Mouse (Mus musculus): ENCODE results near the gene Mien1. TPM values are rescaled to one million over a fixed set of nuclear protein-coding genes. Genes with fewer than 3 reads are reported as not detected.

Mien1 gene
- total RNA-seq, 2 experiments from 2014 or later = 105 to 106 TPM

DNA sequence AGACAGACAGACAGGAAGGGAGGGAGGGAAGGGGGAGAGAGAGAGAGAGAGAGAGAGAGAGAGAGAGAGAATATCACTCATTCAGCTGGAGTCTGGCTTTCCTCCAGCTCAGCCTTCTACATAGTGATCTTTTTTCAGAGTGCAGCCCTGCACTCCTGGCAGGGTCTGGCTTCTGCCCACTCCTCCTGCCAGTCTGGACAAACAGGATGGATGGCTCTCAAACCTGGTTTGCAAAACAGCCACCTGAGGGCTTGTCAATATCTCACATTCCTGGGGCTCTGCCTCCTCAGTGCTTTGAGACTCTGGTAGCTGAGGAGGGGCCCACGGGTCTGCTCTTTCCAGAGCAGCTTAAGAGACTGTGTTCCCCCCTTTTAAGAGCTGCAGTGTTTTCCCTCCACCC is 6.4 kb upstream of the Mien1 start:
- intact Hi-C loops (cut with DNase I) = no loop called here
- no peak for DNase-seq (ENCODE audit: low spot score in 2 of 2)

DNA sequence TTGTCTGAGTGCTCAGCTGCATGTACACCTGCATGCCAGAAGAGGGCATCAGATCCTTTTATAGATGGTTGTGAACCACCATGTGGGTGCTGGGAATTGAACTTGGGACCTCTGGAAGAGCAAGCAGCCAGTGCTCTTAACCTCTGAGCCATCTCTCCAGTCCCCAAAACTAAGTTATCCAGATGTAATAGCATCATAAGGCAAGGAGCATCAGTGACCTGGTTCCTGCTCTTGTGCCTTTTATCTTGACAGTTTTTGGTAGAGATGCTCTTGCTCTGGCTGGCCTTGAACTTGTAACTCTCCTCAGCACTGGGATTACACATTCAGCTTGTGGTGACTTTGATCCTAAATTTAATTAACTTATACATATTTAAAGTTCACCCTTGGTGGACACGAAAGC is 4.9 kb upstream of the Mien1 start:
- no peak for DNase-seq (ENCODE audit: low spot score in 2 of 2)
- intact Hi-C loops (cut with DNase I) = no loop called here

DNA sequence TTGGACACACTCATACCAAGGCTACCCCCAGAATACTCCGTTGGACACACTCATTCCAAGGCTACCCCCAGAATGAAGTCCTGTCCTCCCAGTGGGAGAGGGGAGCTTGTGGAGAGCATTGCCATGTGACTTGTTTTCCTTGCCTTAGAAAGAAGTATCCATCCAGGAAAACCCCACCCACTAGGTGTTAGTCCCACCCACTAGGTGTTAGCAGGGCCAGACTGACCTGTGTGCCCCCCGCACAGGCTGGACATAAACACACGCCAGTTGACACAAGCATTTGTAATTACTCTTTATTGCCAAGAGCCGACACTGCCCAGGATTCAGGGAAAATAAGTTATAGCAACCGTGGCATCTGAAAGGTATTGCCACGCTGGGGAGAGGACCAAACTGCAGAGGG is 1.4 kb downstream of the Mien1 start:
- DNase-seq (ENCODE audit: low spot score in 2 of 2) = no peak
- intact Hi-C loops (cut with DNase I) = loop anchor here (5.0 kb wide), 1 partner anchor 90 kb away; the partner anchor contains the start of gene Ppp1r1b

DNA sequence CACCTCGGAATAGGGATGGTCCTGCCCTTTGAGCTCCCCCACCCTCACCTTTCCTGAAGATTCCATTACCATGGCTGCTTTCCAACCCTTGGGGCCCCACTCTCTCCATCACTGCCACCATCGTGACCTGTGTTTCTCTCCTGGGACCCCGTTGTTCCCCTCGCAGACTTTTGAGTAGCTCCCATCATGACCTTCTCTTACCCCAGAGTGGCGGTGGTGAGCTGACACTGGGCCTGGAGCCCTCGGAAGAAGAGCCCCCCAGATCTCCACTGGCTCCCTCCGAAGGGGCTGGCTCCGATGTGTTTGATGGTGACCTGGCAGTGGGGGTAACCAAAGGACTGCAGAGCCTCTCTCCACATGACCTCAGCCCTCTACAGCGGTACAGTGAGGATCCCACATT is 3.1 kb downstream of the Mien1 start:
- intact Hi-C loops (cut with DNase I) = loop anchor here (5.0 kb wide), 1 partner anchor 88 kb away; the partner anchor contains the start of gene Ppp1r1b
- no peak for DNase-seq (ENCODE audit: low spot score in 2 of 2)

DNA sequence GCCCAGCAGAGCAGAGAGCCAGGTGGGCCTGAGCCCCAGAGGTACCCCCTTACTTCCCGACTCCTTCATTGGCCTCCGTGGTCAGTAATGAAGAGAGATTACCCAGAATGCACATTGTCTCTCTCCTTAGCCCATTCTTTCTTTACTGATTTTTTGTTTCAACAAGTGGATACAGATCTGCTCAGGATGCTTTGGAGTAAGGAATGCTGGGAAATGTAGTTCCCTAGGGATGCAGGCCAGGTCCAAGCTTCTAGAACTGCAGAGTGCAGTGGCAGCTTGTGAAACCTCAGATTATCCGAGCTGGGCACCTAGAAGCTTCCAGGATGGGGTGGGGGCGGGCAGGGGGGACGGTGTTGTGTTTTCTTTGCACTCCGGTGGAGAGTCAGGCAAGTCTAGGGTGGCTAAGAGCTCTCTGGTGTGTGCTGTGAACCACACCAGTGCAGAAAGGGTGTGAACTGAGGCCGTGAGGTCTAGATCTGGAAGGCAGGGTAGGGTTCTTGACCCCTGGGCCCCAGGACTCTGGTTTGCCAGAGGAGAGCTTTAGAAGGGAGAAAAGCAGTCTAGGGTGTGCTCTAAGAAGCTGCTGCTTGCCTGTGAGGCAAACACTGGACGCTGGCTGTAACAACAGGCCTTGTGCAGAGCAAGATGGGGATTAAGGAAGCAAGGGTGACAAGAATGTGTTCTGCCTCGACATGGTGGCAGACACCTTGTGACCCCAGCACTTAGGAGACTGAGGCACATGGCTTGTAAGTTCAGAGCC is 6.9 kb downstream of the Mien1 start:
- intact Hi-C loops (cut with DNase I) = no loop called here
- no peak for DNase-seq (ENCODE audit: low spot score in 2 of 2)

DNA sequence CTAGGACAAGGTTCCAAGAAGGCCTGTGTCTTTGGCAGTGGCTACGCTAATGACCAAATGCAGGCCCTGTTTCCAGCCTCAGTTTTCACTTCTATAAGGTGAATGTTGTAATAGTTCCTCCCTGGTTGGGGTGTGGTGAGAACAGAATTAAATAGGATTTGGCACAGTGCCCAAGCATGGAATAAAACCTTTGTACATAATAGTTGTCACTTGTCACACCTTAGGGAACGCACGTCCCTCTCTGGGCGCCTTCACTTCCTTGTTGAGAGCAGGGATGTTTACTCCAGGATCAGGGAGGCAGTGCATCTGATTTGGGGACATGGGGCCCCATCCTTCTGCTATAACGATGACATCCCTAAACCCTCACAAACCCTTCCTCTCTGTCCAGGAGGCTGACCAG is 10.4 kb downstream of the Mien1 start:
- DNase-seq (ENCODE audit: low spot score in 2 of 2) = no peak
- intact Hi-C loops (cut with DNase I) = no loop called here

DNA sequence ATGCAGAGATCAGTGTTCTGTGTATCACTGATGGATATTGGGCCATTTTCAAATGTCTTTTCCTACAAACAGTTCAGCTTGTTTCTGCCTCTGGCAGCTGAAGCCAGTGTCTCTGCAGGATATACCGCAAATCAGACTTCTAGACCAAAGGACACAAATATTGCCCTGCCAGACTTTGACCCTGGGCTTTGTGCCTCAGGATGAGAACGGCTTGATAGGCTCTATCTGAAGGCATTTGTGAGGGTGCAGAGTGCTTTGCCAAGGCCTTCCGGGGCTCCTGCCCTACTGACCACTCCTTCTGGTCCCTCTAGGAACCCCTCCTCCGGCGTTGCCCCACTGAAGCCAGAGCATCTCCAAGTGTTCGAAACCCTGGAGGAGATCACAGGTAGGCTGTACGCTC is 12.2 kb downstream of the Mien1 start:
- intact Hi-C loops (cut with DNase I) = no loop called here
- no peak for DNase-seq (ENCODE audit: low spot score in 2 of 2)

DNA sequence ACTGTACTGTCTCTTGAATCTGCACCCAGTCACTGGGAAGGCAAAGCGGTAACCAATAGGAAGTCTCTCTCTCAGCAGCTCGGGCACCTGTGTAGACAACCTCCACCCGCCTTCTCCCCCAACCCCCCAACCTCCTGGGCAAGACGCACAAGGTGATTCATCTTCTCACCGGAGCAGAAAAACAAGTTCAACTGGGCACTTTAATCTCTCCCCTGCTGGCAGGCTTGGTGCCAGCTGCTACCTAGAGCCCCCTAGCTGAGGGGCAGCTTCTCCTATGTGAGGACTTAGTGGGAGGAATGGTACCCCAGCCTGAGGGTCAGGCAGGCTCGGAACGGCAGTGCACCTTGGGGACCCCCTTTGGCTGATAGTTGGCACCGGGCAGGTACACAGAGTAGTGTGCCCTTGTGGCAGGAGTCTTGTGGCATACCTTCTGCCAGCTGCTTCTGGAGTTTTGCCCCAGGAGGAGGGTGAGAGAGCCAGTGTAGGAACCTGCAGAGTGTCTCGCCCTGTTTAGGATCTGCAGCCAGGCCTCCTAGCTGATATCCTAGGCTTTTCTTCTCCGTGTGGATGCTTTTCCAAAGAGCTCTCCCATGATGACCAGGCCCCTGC is 19.7 kb downstream of the Mien1 start:
- no peak for DNase-seq (ENCODE audit: low spot score in 2 of 2)
- intact Hi-C loops (cut with DNase I) = no loop called here

DNA sequence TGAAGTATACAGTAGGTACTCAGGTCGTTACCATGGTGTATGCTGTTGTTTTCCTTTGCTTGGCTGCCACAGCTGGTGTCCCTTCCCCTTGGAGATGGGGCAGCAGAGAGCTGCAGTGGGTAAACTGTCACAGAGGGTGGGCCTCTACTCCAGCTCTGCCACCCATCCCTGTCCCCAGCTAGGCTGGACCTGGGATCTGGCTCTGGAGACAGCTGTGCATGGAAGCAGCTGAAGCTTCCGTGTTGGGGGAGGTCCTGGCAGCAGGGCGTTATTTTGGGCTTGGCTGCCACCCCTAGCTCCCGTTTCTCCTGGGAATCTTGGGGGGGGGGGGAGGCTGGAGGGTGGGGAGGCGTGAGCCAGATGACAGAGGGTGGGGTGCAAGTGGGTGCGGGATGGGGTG is 20.5 kb downstream of the Mien1 start:
- no peak for DNase-seq (ENCODE audit: low spot score in 2 of 2)
- intact Hi-C loops (cut with DNase I) = no loop called here

DNA sequence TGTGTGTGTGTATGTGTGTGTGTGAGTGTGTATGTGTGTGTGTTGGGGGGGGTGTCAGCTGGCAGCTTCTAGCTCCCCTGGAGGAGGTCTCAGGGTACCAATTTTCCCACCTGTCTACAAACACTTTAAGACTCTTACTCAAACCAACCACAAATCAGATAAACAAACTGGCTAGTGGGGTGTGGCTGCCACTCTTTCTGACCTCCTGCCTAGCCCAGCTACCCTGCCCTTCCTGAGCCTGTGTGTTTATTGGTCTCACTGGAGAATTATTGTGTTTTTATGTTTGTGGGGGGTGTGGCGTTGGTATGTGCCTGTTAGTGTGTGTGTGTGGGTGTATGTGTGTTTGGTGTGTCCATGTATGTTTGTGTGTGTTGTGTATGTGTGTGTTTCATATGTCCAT is 21.7 kb downstream of the Mien1 start:
- intact Hi-C loops (cut with DNase I) = no loop called here
- DNase-seq (ENCODE audit: low spot score in 2 of 2) = no peak

DNA sequence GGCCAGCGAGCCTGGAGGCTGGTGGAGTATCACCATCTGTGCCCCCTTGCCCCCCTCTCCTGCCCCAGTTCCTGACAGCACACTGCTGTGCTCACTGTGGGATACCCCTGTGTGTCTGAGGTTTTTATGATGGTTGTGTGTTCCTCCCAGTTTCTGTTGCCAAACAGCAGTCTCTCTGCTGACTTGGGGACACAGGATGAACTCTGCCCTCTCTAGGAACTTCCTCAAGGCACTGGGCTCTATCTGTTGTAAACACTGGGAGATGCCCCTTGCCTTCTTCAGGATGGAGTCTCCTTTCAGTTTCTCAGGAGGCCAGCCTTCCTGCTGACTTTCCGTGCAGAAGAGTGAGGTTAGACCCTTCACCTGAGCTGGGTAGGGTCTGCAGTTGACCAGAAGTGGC is 24.6 kb downstream of the Mien1 start:
- intact Hi-C loops (cut with DNase I) = no loop called here
- DNase-seq (ENCODE audit: low spot score in 2 of 2) = no peak

DNA sequence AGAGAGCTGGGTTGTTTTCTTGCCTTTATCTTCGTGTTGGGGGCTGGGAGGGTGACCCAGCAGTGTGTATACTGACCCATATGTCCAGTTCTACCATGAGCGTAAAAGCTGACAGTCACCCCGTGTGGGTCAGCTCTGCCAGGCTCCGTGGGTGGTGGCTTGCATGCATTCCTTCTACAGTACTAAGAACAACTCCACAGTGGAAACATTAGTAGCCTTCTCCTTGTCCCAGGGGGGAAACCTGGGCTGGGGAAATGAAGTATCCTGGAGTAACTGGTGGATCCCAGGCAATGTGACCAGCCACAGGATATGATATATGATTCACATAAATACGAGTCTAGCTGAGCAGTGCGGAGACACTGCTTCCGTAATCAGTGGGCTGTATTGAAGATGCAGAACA is 25.1 kb downstream of the Mien1 start:
- intact Hi-C loops (cut with DNase I) = no loop called here
- no peak for DNase-seq (ENCODE audit: low spot score in 2 of 2)

DNA sequence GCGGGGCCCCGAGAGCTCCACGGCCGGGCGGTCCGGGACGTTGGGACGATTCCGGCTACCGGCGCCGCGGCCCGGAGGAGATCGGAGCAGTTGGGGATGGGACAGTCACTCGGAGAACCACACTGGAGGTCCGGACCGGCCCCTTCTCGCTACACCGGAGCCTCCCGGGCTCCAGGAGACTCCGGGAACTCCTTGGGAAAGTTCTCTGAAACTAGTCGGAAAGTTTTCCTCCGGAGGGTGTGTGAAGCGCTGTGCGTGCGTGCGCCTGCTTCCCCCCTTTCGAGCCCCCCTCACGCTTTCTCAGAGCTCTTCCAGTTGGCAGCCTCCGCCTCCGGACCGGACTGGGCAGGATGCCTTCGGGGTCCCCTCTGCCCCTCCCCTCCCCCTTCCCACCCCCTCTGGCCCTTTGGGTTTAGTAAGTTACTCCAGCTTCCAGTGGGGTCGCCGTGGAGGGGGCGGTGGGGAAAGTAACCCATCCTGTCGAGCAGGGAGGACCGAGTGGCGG is 25.9 kb downstream of the Mien1 start:
- no peak for DNase-seq (ENCODE audit: low spot score in 2 of 2)
- intact Hi-C loops (cut with DNase I) = no loop called here

DNA sequence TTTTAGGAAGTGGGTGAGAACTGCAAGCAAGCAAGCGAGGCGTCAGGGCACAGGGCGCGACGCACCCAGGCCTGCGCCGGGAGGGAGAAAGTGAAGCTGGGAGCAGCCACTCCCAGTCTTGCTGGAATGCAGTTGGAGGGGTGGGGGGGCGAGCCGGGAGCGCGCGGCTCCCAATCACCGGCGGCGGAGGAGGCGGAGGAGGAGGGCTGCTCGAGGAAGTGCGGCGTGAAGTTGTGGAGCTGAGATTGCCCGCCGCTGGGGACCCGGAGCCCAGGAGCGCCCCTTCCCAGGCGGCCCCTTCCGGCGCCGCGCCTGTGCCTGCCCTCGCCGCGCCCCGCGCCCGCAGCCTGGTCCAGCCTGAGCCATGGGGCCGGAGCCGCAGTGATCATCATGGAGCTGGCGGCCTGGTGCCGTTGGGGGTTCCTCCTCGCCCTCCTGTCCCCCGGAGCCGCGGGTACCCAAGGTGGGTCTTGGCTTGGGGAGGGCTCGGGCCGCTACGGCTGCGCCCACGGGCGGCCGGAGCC is 26.5 kb downstream of the Mien1 start, which contains the start of gene Erbb2:
TSS of gene Erbb2 (plus strand) at position 198 of the 524 bp plus-strand sequence.
- peak in 1 of 2 experiments; percentile 34 for DNase-seq (ENCODE audit: low spot score in 2 of 2)
- intact Hi-C loops (cut with DNase I) = no loop called here

DNA sequence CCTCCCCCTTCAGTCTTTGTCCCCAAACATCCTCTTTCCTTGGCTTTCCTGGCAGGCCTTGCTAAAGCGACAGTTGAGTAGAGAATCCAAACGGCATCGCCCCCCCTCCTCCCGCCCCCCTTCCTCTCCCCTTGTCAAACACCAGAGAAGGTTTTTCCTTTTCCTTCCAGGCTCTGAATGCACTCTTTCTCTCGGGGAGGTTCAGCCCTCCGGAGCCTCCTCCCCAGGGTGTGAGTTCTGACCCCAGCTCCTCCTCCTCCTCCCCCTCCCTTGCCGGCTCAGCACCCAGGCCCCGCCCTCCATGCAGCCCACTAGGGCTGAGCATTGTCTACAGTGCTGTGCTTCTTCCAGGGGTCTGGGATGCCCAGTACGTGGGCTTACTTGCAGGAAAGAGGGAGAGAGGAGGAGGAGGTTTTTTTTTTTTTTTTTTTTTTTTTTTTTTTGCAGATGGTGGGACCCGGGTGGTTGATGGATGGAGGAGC is 29.4 kb downstream of the Mien1 start:
- no peak for DNase-seq (ENCODE audit: low spot score in 2 of 2)
- intact Hi-C loops (cut with DNase I) = no loop called here

DNA sequence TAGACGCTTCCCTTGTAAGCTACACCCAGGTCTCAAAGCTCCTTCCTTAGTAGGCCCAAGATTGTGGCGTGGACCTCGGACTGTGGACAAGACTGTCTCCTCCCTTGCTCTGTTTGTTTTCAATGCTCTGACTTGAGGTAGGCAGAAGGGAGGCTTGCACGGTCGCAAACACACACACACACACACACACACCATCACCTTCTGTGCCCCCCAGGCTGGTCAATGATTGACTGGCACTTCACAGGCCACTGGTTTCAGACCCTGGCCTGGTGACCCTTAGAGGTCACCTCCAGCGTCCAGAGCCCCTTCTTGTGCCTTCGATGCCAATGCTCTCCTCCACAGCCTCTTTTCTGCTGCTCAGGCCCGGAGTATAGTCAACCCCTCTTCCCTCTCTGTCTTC is 29.9 kb downstream of the Mien1 start:
- intact Hi-C loops (cut with DNase I) = no loop called here
- no peak for DNase-seq (ENCODE audit: low spot score in 2 of 2)

DNA sequence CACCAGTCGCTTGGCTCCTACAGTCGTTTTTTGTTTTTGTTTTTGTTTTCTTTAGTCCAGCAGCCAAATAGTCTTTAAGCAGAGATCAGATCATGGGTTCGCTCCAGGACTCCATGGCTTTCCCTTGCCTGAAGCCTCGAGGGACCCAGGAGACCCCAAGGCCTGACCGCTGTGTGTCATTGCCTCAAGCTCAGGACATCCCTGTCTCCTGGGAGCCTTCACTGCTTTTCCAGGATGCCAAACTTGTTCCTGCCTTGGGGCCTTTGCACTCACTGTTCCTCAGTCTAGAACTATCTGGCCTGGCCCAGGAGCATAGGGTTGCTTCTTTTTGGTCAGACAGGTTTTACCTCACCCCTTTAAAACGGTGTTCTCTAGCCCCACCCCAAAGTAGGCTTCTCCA is 32.2 kb downstream of the Mien1 start:
- intact Hi-C loops (cut with DNase I) = no loop called here
- DNase-seq (ENCODE audit: low spot score in 2 of 2) = no peak

DNA sequence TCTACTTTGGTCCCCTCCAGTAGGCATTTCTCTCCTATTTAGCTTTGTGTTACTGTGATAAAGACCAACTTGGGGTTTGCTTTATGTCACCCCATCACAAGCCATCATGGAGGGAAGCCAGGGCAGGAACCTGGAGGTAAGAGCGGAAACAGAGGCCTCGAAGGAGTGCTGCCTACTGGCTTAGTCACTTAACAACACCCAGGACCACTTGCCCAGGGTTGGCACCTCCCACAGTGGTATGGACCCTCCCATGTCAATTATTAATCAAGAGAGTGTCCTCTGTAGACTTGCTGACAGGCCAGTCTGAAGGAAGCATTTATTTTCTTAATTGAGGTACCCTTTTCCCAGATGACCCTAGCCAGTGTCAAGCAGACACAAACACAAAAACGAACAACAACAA is 38.0 kb downstream of the Mien1 start:
- intact Hi-C loops (cut with DNase I) = no loop called here
- DNase-seq (ENCODE audit: low spot score in 2 of 2) = no peak

DNA sequence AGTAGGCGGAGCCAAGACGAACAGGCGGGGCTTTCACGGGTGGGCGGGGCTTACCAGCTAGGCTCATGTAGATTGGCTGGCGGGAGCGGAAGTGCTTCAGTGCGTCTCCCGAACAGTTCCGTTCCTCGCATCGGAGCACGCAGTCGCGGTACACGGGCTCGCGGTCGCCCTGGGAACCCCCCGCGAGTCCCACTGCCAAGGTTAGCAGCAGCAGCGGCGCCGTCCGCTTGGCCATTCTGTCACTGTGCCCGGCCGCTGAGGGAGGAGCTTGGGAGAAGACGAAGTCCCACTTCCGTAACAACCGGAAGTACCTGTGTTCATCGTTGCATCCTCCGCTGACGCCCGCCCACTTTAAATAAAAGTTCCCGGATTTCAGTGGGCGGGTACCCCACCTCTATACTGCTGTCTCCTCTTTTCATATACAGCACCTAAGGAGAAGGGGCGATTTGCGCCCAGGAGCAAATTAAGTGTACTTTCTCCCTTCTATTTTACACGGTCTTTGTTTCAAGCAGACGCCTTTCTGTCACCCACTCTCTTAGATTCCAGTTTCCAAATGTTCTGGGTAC is 38.5 kb downstream of the Mien1 start, which contains the start of gene Pgap3:
TSS of gene Pgap3 (minus strand) at position 330 of the 566 bp plus-strand sequence.
- peak; percentile 88 to 92 for DNase-seq (ENCODE audit: low spot score in 2 of 2)
- intact Hi-C loops (cut with DNase I) = no loop called here

DNA sequence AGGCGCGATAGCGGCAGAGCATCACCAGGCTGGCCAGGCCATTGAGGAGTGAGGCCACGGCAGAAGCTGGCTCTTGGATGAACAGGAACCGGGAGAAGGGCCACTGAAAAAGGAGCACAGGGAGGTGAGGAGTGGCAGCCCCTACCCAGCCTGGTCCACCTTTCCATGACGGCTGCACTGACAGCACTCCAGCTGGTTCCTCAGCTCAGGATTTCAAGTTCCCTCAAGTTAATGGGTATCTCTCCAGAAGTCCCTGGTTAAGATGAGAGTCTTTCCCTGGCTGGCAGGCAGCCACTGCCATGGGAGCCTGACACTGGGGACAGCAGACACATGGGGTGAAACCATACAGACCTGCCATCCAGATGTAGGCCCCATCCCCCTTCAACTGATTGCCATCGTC is 40.8 kb downstream of the Mien1 start:
- DNase-seq (ENCODE audit: low spot score in 2 of 2) = no peak
- intact Hi-C loops (cut with DNase I) = no loop called here

Data from left cerebral cortex, postnatal 14 days (tissue).